Mouse (Mus musculus) liver, embryonic 14.5 days (tissue): ENCODE data around the gene Il12a.
"Not testable (repeated sequence)": the region's sequence is repeated elsewhere in the genome, so short reads cannot be mapped to it uniquely, and the experiment has no call there.

Experiments
- CTCF ChIP-seq: IDR thresholded peaks from 2 replicates; pipeline ENCODE4 v1.5.1; 2016; ENCODE audit warnings: antibody characterized with exemption, low read depth, control low read depth
- EP300 ChIP-seq: IDR thresholded peaks from 2 replicates; pipeline ENCODE4 v1.6.1; 2016; ENCODE audit warnings: antibody characterized with exemption, low read depth

- TF ChIP-seq CTCF, EP300: not testable (repeated sequence)
These were observed 55.8 kb downstream of the Il12a start for GRCm38 (mm10) chr3:68746282-68746681.
